Mouse (Mus musculus) testis, adult 2 months (tissue): Measurements from ENCODE around the gene Wipf1.

Source experiments
- CTCF ChIP-seq: fragments of 200-500 bp; IDR thresholded peaks from 2 replicates; pipeline ENCODE4 v1.5.1; 2012; ENCODE audit warnings: low read depth, mild to moderate bottlenecking, inconsistent platforms, low read length, moderate library complexity; ENCODE audit not compliant: control insufficient read depth, insufficient read depth, insufficient replicate concordance
- POLR2A ChIP-seq: fragments of 200-500 bp; IDR thresholded peaks from 2 replicates; pipeline ENCODE4 v1.6.1; 2012; ENCODE audit warnings: low read depth, mild to moderate bottlenecking, inconsistent platforms, low read length, moderate library complexity; ENCODE audit not compliant: control insufficient read depth

- TF ChIP-seq POLR2A (no peak), CTCF (no peak)
These were observed 17.5 kb downstream of the Wipf1 start for GRCm38 (mm10) chr2:73512044-73512443.
